Mouse (Mus musculus): ENCODE measurements around the gene Tspan14. TPM values are rescaled to one million over a fixed set of nuclear protein-coding genes. Genes with fewer than 3 reads are reported as not detected.

The Tspan14 gene
- polyA plus RNA-seq, 1 experiment, result 58.8 TPM

DNA sequence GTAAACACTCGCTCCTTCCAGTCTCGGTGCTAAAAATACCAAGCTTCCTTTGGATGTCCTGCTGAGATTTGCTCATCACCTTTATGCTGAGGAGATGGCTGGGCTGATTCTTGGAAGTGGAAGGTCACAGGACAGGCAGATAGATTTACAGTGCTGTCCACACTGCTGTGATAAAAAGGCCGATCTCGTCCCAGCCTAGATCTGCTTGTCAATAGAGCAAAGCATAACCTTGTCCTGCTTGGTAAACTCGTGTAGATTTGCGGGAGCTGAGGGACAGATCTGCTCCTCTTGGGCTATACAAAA lies 942 bp upstream of the Tspan14 start:
- H3K9me3 ChIP-seq (replicated peaks; ENCODE audit: control insufficient read depth, insufficient read depth, low read length, poor library complexity, severe bottlenecking), result no peaks in the 10 kb centered on the region
- H3K27me3 ChIP-seq (ENCODE audit: control insufficient read depth, insufficient read depth, low read length, poor library complexity, severe bottlenecking), result no peaks in the 10 kb centered on the region
- H3K36me3 ChIP-seq (ENCODE audit: control insufficient read depth, insufficient read depth, low read length, poor library complexity, severe bottlenecking), result no peaks in the 10 kb centered on the region
- H3K9ac ChIP-seq (ENCODE audit: low read depth, poor library complexity, severe bottlenecking), result peak overlapping the region; percentile 65
- peak overlapping the region; percentile 98 for H3K4me3 ChIP-seq (ENCODE audit: low read depth, low read length)
- H3K4me1 ChIP-seq (ENCODE audit: control insufficient read depth, insufficient read depth, low read length), result peaks cover 11% of the 10 kb centered on the region
- peak overlapping the region; percentile 85 for H3K27ac ChIP-seq (ENCODE audit: insufficient read depth, low read length)
- TF ChIP-seq EP300 (IDR thresholded peaks at IDR 0.05; ENCODE audit: insufficient read depth, low read depth, low read length), result no peak
- no peak for TF ChIP-seq CTCF (IDR thresholded peaks at IDR 0.05; ENCODE audit: low read depth, low read length)
- no peak for TF ChIP-seq POLR2A (IDR thresholded peaks at IDR 0.05; ENCODE audit: insufficient read depth, low read length)

GRCm38 (mm10) chr14:40966862-40967597 lies 423 bp upstream of the Tspan14 start:
- no peak for TF ChIP-seq CTCF (IDR thresholded peaks at IDR 0.05; ENCODE audit: low read depth, low read length)
- 0 out of 2 replicates have a peak, but pooled peaks have one; percentile 49 for TF ChIP-seq EP300 (IDR thresholded peaks at IDR 0.05; ENCODE audit: insufficient read depth, low read depth, low read length)
- peak; percentile 54 for TF ChIP-seq POLR2A (IDR thresholded peaks at IDR 0.05; ENCODE audit: insufficient read depth, low read length)
- H3K36me3 ChIP-seq (ENCODE audit: control insufficient read depth, insufficient read depth, low read length, poor library complexity, severe bottlenecking), result no peaks in the 10 kb centered on the region
- H3K27me3 ChIP-seq (ENCODE audit: control insufficient read depth, insufficient read depth, low read length, poor library complexity, severe bottlenecking), result no peaks in the 10 kb centered on the region
- peak overlapping the region; percentile 98 for H3K4me3 ChIP-seq (ENCODE audit: low read depth, low read length)
- H3K4me1 ChIP-seq (ENCODE audit: control insufficient read depth, insufficient read depth, low read length), result peaks cover 11% of the 10 kb centered on the region
- H3K9me3 ChIP-seq (replicated peaks; ENCODE audit: control insufficient read depth, insufficient read depth, low read length, poor library complexity, severe bottlenecking), result no peaks in the 10 kb centered on the region
- H3K27ac ChIP-seq (ENCODE audit: insufficient read depth, low read length), result peak overlapping the region; percentile 85
- peak overlapping the region; percentile 83 for H3K9ac ChIP-seq (ENCODE audit: low read depth, poor library complexity, severe bottlenecking)

GRCm38 (mm10) chr14:40965507-40966356 lies 875 bp downstream of the Tspan14 start:
- TF ChIP-seq CTCF (IDR thresholded peaks at IDR 0.05; ENCODE audit: low read depth, low read length) (no peak), EP300 (IDR thresholded peaks at IDR 0.05; ENCODE audit: insufficient read depth, low read depth, low read length) (no peak), POLR2A (IDR thresholded peaks at IDR 0.05; ENCODE audit: insufficient read depth, low read length) (no peak)
- Histone ChIP-seq H3K4me1 (ENCODE audit: control insufficient read depth, insufficient read depth, low read length) (peaks cover 11% of the 10 kb centered on the region), H3K36me3 (ENCODE audit: control insufficient read depth, insufficient read depth, low read length, poor library complexity, severe bottlenecking) (no peaks in the 10 kb centered on the region), H3K9me3 (replicated peaks; ENCODE audit: control insufficient read depth, insufficient read depth, low read length, poor library complexity, severe bottlenecking) (no peaks in the 10 kb centered on the region), H3K27me3 (ENCODE audit: control insufficient read depth, insufficient read depth, low read length, poor library complexity, severe bottlenecking) (no peaks in the 10 kb centered on the region), H3K9ac (ENCODE audit: low read depth, poor library complexity, severe bottlenecking) (peak overlapping the region; percentile 83), H3K27ac (ENCODE audit: insufficient read depth, low read length) (no peak overlapping the region), H3K4me3 (ENCODE audit: low read depth, low read length) (peak overlapping the region; percentile 85)

DNA sequence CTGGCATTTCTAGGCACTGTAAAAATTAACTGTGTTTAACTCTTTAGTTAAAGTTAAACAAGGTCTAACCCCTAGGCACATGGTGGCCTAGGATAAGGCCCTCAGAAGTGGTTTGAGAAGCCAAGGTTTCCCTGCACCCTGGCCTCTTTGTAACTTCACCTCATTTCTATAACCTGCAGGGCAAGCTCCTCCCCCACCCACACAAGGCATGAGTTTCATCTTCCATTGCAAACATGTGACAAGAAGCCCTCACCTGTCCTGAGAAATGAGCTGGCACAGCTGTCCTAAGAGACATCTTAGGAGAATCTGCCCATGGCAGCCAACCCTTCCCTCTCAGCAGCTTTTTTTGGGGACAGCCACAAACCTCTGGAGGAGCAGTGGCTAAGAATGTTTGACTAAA lies 1.7 kb downstream of the Tspan14 start:
- Histone ChIP-seq H3K4me3 (ENCODE audit: low read depth, low read length) (no peak overlapping the region), H3K9ac (ENCODE audit: low read depth, poor library complexity, severe bottlenecking) (no peak overlapping the region)

DNA sequence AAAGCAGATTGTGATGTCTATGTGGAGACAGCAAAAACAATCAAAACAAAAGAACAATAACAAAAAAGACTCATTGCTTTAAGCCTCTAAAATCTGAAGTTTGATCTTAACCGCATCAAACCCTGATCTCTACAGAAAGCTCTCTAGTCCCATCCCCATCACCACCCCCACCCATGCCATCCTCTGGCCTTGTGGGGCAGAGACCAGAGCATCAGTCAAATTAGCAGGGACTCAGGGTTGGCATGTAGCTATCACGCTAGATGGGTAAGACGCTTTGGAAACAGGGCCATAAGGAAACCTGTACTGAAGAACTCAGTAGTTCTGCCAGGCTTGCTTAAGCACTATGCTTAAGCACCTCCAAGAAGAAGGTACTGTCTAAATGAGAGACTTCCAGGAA lies 2.4 kb downstream of the Tspan14 start:
- Histone ChIP-seq H3K27ac (ENCODE audit: insufficient read depth, low read length) (no peak overlapping the region), H3K27me3 (ENCODE audit: control insufficient read depth, insufficient read depth, low read length, poor library complexity, severe bottlenecking) (no peaks in the 10 kb centered on the region), H3K4me1 (ENCODE audit: control insufficient read depth, insufficient read depth, low read length) (peaks cover 11% of the 10 kb centered on the region), H3K9me3 (replicated peaks; ENCODE audit: control insufficient read depth, insufficient read depth, low read length, poor library complexity, severe bottlenecking) (no peaks in the 10 kb centered on the region), H3K36me3 (ENCODE audit: control insufficient read depth, insufficient read depth, low read length, poor library complexity, severe bottlenecking) (no peaks in the 10 kb centered on the region), H3K9ac (ENCODE audit: low read depth, poor library complexity, severe bottlenecking) (no peak overlapping the region), H3K4me3 (ENCODE audit: low read depth, low read length) (no peak overlapping the region)
- TF ChIP-seq CTCF (IDR thresholded peaks at IDR 0.05; ENCODE audit: low read depth, low read length) (no peak), EP300 (IDR thresholded peaks at IDR 0.05; ENCODE audit: insufficient read depth, low read depth, low read length) (no peak), POLR2A (IDR thresholded peaks at IDR 0.05; ENCODE audit: insufficient read depth, low read length) (no peak)

More for the DNA sequence above, 1.7 kb downstream of the Tspan14 start:
- no peak for TF ChIP-seq CTCF (IDR thresholded peaks at IDR 0.05; ENCODE audit: low read depth, low read length)
- no peak for TF ChIP-seq EP300 (IDR thresholded peaks at IDR 0.05; ENCODE audit: insufficient read depth, low read depth, low read length)
- TF ChIP-seq POLR2A (IDR thresholded peaks at IDR 0.05; ENCODE audit: insufficient read depth, low read length), result no peak
- peaks cover 11% of the 10 kb centered on the region for H3K4me1 ChIP-seq (ENCODE audit: control insufficient read depth, insufficient read depth, low read length)
- no peaks in the 10 kb centered on the region for H3K9me3 ChIP-seq (replicated peaks; ENCODE audit: control insufficient read depth, insufficient read depth, low read length, poor library complexity, severe bottlenecking)
- H3K27ac ChIP-seq (ENCODE audit: insufficient read depth, low read length), result no peak overlapping the region
- H3K36me3 ChIP-seq (ENCODE audit: control insufficient read depth, insufficient read depth, low read length, poor library complexity, severe bottlenecking), result no peaks in the 10 kb centered on the region
- H3K27me3 ChIP-seq (ENCODE audit: control insufficient read depth, insufficient read depth, low read length, poor library complexity, severe bottlenecking), result no peaks in the 10 kb centered on the region

Measured in ES-Bruce4 (cell line).